Mouse (Mus musculus) cerebellum, adult 2 months (tissue): ENCODE results near the gene Gm45618. TPM values are rescaled to one million over a fixed set of nuclear protein-coding genes. Genes with fewer than 3 reads are reported as not detected.
"Not testable (repeated sequence)": the region's sequence is repeated elsewhere in the genome, so short reads cannot be mapped to it uniquely, and the experiment has no call there.

Experiments used
- DNase-seq, 2 experiments: peaks; one replicate each; pipeline ENCODE4 v3.0.0; 2021
- H3K27ac ChIP-seq: fragments of 200-500 bp; 2 replicates; pipeline ENCODE4 v1.5.1; 2012; ENCODE audit warnings: low read length, control low read depth, inconsistent platforms; ENCODE audit not compliant: insufficient read depth
- H3K27me3 ChIP-seq: fragments of 200-500 bp; 2 replicates; pipeline ENCODE4 v1.6.1; 2012; ENCODE audit warnings: inconsistent platforms, mild to moderate bottlenecking, low read length, moderate library complexity; ENCODE audit not compliant: control insufficient read depth, insufficient read depth
- H3K4me1 ChIP-seq: fragments of 200-500 bp; 2 replicates; pipeline ENCODE4 v1.6.1; 2011; ENCODE audit warnings: low read length; ENCODE audit not compliant: control insufficient read depth, insufficient read depth
- H3K4me3 ChIP-seq: fragments of 200-500 bp; replicated peaks from 2 replicates; pipeline ENCODE3; 2011; ENCODE audit warnings: mild to moderate bottlenecking, low read depth, low read length, control low read depth; ENCODE audit not compliant: insufficient read depth
- CTCF ChIP-seq: fragments of 200-500 bp; IDR thresholded peaks from 2 replicates; pipeline ENCODE4 v1.5.1; 2011; ENCODE audit warnings: low read depth, mild to moderate bottlenecking, control low read depth, low read length, moderate library complexity, borderline replicate concordance; ENCODE audit not compliant: insufficient read depth
- POLR2A ChIP-seq: fragments of 200-500 bp; IDR thresholded peaks from 2 replicates; pipeline ENCODE4 v1.6.1; 2011; ENCODE audit warnings: low read length, control low read depth, borderline replicate concordance; ENCODE audit not compliant: insufficient read depth
- WGBS: fragments of 180-500 bp; shearing (Covaris S2); methylation state at CpG from one replicate; pipeline ENCODE4 v1.1.7; 2018; 5-methylcytosine and 5-hydroxymethylcytosine counted together
- polyA plus RNA-seq: library from polyadenylated mRNA; depleted of rRNA; stranded (reverse); fragments of >200 nt; gene quantifications from 2 replicates; pipeline ENCODE4 v1.2.3, GENCODE M21; 2012

Gene Gm45618
- polyA plus RNA-seq, 1 experiment: not detected

DNA sequence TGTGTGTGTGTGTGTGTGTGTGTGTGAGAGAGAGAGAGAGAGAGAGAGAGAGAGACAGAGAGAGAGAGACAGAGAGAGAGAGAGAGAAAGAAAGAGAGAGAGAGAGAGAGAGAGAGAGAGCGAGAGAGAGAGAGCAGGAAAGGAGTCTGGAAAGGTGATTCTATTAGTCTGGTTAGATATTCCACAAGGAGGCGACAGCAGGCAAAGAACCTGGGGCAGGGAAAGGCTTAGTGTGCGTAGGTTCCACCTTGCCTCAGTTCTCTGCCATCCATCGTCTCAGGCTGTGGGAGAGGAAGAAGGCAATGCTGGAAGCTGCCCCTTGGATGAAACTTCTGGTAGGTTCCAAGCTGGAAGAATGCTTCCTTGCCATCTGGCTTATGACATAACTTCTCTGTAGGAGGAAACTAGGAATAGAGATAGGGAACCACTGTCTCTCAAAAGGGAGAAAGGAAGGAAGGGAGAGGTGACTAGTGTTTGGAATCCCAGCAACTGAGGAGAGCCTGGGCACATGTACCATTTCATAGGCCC is 24.9 kb upstream of the Gm45618 start:
- no peaks in the 10 kb centered on the region for H3K27me3 ChIP-seq
- no peak overlapping the region for H3K27ac ChIP-seq
- H3K4me1 ChIP-seq: no peaks in the 10 kb centered on the region
- no peak for DNase-seq
- TF ChIP-seq POLR2A: no peak
- TF ChIP-seq CTCF: no peak
- no peak overlapping the region for H3K4me3 ChIP-seq
- WGBS: 46% methylated on average over 4 of the region's 4 CpGs

DNA sequence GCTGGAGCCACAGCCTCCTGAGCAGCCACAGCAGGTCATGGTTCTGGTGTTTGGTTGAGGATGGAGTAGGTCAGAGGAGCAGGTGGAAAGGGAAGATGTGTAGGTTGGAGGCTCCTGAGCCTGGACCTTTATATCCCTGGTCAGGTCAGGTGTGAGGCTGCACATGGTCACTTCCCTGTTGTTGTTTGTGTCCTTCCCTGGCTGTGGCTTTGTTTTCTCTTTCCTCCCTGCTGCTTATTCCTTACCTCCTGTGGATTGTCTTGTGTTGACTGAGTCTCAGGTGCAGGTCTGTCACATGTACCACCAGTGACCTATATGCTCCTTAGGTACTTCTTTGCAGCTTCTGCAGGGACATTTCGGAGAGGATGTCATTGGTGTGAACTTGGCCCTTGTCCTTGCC is 24.0 kb upstream of the Gm45618 start, which contains the start of gene Gm45337:
TSS of gene Gm45337 (minus strand) at position 101 of the 400 bp plus-strand sequence.
- WGBS: 83% methylated on average over 1 of the region's 1 CpGs
- no peak within 1 kb of the TSS for H3K4me3 ChIP-seq
- no peaks in the 10 kb centered on the region for H3K4me1 ChIP-seq
- no peaks in the 10 kb centered on the region for H3K27me3 ChIP-seq
- H3K27ac ChIP-seq: no peak within 1 kb of the TSS
- TF ChIP-seq POLR2A (no peak), CTCF (no peak)
- DNase-seq: no peak

DNA sequence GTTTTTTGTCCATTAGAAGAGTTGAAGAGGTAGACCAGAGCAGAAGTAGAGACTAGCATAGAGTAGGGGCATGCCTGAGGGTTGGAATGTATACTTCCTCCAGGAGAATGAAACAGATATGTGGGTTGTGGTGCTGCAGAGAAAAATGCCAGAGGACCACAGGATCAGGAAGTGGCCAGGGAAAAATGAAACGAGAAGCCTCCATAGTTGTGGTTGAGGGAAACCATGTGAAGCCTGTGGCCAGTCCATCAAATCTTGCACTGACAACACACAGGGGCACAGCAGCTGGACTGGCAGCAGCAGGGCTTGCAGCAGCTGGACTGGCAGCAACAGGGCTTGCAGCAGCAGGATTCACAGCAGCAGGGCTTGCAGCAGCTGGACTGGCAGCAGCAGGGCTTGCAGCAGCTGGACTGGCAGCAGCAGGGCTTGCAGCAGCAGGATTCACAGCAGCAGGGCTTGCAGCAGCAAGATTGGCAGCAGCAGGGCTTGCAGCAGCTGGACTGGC is 23.0 kb upstream of the Gm45618 start:
- not testable (repeated sequence) for H3K27ac ChIP-seq, H3K4me3 ChIP-seq, H3K4me1 ChIP-seq, DNase-seq, H3K27me3 ChIP-seq
- 68% methylated on average over 1 of the region's 1 CpGs for WGBS

DNA sequence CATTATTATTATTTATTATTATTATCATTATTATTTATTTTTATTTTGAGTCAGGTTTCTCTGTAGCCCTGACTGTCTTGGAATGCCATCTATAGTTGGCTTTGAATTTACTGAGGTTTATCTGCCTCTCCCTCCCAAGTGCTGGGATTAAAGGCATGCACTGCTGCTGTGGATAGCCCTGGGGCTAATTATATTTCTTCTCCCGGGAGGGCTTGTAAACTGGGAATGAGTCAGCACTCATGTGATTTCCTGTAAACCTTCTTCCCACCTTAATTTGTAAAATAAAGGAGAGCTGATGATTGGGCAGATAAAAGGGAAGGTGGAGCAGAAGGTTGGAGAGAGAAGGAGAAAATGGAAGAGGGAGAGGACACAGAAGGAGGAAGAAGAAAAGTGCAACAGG is 20.2 kb upstream of the Gm45618 start:
- H3K27ac ChIP-seq: no peak overlapping the region
- H3K4me1 ChIP-seq: no peaks in the 10 kb centered on the region
- no peak overlapping the region for H3K4me3 ChIP-seq
- WGBS: 51% methylated on average over 1 of the region's 1 CpGs
- TF ChIP-seq POLR2A (no peak), CTCF (no peak)
- H3K27me3 ChIP-seq: no peaks in the 10 kb centered on the region
- no peak for DNase-seq

DNA sequence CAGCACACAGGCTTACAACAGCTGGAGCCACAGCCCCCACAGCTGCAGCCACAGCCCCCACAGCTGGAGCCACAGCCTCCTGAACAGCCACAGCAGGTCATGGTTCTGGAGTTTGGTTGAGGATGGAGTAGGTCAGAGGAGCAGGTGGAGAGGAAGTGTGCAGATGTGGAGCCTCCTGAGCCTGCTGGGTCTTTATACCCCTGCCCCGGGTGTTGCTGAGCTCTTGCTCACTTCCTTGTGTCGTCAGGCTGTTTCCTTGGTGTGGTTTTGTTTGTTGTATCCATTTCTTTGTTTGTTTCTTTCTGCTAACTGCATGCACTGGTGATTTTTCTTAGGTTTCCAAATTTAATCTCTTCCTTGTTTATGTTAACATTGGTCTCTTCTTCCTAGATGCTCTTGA is 15.4 kb upstream of the Gm45618 start, which contains the start of gene Gm39115:
TSS of gene Gm39115 (minus strand) at position 101 of the 400 bp plus-strand sequence.
- H3K4me1 ChIP-seq, H3K27ac ChIP-seq, H3K4me3 ChIP-seq, H3K27me3 ChIP-seq, DNase-seq: not testable (repeated sequence)
- 51% methylated on average over 2 of the region's 2 CpGs for WGBS

DNA sequence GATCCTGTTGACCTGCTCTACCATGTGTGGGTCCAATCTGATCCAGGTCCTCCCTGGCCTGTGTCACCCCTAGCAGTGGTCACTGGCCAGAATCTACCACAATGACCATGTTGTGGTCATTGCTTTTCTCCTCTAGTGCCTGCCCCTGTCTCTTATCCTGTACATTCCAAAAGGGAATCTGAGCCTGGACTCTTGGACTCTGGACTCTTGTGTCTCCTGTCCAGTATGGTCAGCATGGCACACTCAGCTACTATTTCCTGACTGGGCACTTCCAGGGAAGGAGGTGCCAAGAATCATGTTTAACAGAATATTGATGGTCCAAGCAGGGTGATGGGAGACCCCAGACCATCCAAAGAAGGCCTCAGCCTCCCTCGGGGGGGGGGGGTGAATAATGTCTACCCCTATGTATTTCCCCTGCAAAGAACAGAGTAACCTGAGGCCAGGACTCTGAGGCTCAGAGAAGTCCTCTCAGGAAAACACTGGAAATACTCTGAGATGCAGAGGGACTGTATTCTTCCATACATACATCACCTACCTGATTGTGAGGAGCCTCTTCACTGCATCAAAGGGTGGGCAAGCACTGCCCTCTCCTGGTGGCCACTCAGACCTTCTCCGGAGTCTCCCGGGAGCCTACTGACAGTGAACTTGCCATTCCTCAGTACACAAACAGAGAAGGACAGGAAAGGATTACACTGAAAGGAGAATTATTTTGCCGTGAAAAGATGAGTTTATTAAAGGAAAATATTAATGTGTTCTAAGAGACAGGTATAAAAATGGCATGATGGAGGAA is 13.9 kb upstream of the Gm45618 start:
- no peak overlapping the region for H3K27ac ChIP-seq
- no peaks in the 10 kb centered on the region for H3K27me3 ChIP-seq
- WGBS: 60% methylated on average over 4 of the region's 4 CpGs
- H3K4me1 ChIP-seq: no peaks in the 10 kb centered on the region
- TF ChIP-seq POLR2A: no peak
- TF ChIP-seq CTCF: peak; percentile 44; the same call in 1 of the 2 replicates
- DNase-seq: peak in 1 of 2 experiments; percentile 13
- no peak overlapping the region for H3K4me3 ChIP-seq

DNA sequence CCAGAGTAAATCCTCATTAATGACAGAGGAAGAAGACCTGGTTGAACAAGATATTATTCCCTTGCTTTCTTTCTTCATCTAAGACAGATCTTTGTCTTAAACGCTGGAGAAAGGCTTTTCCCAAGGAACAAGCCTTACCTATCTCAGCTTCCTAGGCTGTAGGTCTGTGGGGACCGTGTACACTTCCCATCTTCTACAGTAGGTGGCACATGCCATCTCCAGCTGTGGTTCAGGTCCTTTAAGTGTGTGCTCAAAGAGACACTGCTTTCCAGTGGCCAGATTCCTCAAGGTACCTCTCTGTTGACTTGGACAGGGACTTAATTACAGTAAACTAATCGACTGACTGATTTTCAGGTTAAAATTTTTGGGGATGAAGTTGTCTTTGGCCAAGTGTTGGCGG is 8.3 kb upstream of the Gm45618 start:
- 70% methylated on average over 4 of the region's 4 CpGs for WGBS
- no peak overlapping the region for H3K27ac ChIP-seq
- H3K27me3 ChIP-seq: no peaks in the 10 kb centered on the region
- no peak for DNase-seq
- H3K4me3 ChIP-seq: no peak overlapping the region
- no peaks in the 10 kb centered on the region for H3K4me1 ChIP-seq
- TF ChIP-seq POLR2A: no peak
- TF ChIP-seq CTCF: no peak

DNA sequence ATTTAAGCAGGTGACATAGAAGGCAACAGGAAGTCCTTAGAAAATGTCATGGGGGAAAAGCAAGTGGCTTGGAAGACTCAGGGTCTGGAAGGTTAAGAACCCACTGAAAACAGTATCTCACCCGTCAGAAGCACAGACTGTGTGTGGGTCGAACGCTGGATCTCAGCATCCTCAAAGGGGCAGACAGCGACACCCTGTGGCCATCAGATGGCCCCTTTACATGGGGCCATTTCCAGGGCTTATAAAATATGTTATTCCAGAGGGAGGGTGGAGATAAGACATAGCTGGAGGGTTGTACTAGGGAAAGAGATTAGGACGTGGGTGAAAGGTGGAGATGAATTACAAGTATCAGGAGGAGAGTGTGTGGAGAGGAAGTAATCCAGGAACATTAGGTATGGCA is 897 bp downstream of the Gm45618 start:
- no peaks in the 10 kb centered on the region for H3K4me1 ChIP-seq
- 15% methylated on average over 5 of the region's 5 CpGs for WGBS
- peak; percentile 63 for TF ChIP-seq CTCF
- TF ChIP-seq POLR2A: no peak

More for the DNA sequence above, 897 bp downstream of the Gm45618 start:
- peak; percentile 14 to 26 for DNase-seq
- no peaks in the 10 kb centered on the region for H3K27me3 ChIP-seq
- H3K4me3 ChIP-seq: no peak overlapping the region
- no peak overlapping the region for H3K27ac ChIP-seq
